8 mouse cellular contexts compared by ENCODE assay signal in genomic region chr9:107534408-107535202, GRCm38 (mm10). TPM values are rescaled to one million over a fixed set of nuclear protein-coding genes. Genes with fewer than 3 reads are reported as not detected.
DNase-seq lines count a peak whose midpoint lies in the region; ATAC-seq lines count a peak whose summit lies in the region.

No protein-coding gene starts in this region.

- under 1% methylated on average over 40 of the region's 40 CpGs for WGBS in liver, embryonic 13.5 days (ENCODE audit: insufficient replicate concordance)
- WGBS in neural tube, embryonic 13.5 days: under 1% methylated on average over 40 of the region's 40 CpGs

- H3K4me2 ChIP-seq in liver, embryonic 13.5 days: peak overlapping the region; percentile 96
- H3K4me2 ChIP-seq in neural tube, embryonic 13.5 days: peak overlapping the region; percentile 100

- H3K27ac ChIP-seq in liver, embryonic 13.5 days: peak overlapping the region; percentile 83
- H3K27ac ChIP-seq in neural tube, embryonic 13.5 days (replicated peaks): peak overlapping the region; percentile 77

- no peaks in the 10 kb centered on the region for H3K9me3 ChIP-seq in liver, embryonic 13.5 days (replicated peaks)
- H3K9me3 ChIP-seq in neural tube, embryonic 13.5 days: no peaks in the 10 kb centered on the region

- peaks cover 32% of the 10 kb centered on the region for H3K36me3 ChIP-seq in liver, embryonic 13.5 days
- peaks cover 29% of the 10 kb centered on the region for H3K36me3 ChIP-seq in neural tube, embryonic 13.5 days

- peak overlapping the region; percentile 71 for H3K4me3 ChIP-seq in liver, embryonic 13.5 days (replicated peaks)
- H3K4me3 ChIP-seq in neural tube, embryonic 13.5 days: peak overlapping the region; percentile 86

- ATAC-seq in liver, embryonic 13.5 days (ENCODE audit: low read depth): peak; percentile 30
- peak; percentile 17; the same call in 1 of the 2 replicates for ATAC-seq in neural tube, embryonic 13.5 days (ENCODE audit: low read depth)

- peak; percentile 68 for DNase-seq in adrenal gland, postnatal 14 days
- no peak for DNase-seq in adrenal gland, adult 8-10 months
- peak; percentile 39 for DNase-seq in urinary bladder, postnatal 25 days (ENCODE audit: low spot score)
- DNase-seq in urinary bladder, postnatal 14 days (ENCODE audit: low spot score): no peak
- peak; percentile 45 to 56 for DNase-seq in heart, postnatal 14 days
- DNase-seq in liver, embryonic 13.5 days: peak; percentile 26
- no peak for DNase-seq in B cell, adult 2 months

- intact Hi-C loops in heart, postnatal 14 days (cut with DNase I): no loop called here

- peak overlapping the region; percentile 89 for H3K9ac ChIP-seq in liver, embryonic 13.5 days
- H3K9ac ChIP-seq in neural tube, embryonic 13.5 days: peak overlapping the region; percentile 91

- H3K4me1 ChIP-seq in liver, embryonic 13.5 days (replicated peaks): peaks cover 46% of the 10 kb centered on the region
- H3K4me1 ChIP-seq in neural tube, embryonic 13.5 days (replicated peaks): peaks cover 35% of the 10 kb centered on the region

- H3K27me3 ChIP-seq in liver, embryonic 13.5 days: 0 out of 2 replicates have a peak, but pooled peaks cover 2% of the 10 kb centered on the region
- H3K27me3 ChIP-seq in neural tube, embryonic 13.5 days: no peaks in the 10 kb centered on the region; the same call in 1 of the 2 replicates

RNA-seq across cellular contexts. Expression of gene Tmem115, which starts 0.9 kb away (rescaled TPM):
- total RNA-seq in adrenal gland, postnatal 14 days (2021): 36.1 and 36.9 TPM in 2 replicates
- total RNA-seq in adrenal gland, adult 8-10 months (2022): 10 to 100 TPM; 41.7 to 51.9 (median 46.5) TPM
- 10 to 100 TPM; 23.1 to 23.7 TPM for total RNA-seq in heart, postnatal 14 days (2021)
- 16.5 and 18.3 TPM in 2 replicates for polyA plus RNA-seq in liver, embryonic 13.5 days (2015; fragmentation: Nextera tagmentation; extraction: Ambion mirVana)
- polyA plus RNA-seq in neural tube, embryonic 13.5 days (2015; fragmentation: Nextera tagmentation; extraction: Ambion mirVana): 43.4 and 44.4 TPM in 2 replicates

RNA-seq across cellular contexts. Expression of gene Cyb561d2, which starts 7.4 kb away (rescaled TPM):
- 14.0 and 17.4 TPM in 2 replicates for total RNA-seq in adrenal gland, postnatal 14 days (2021)
- 10 to 100 TPM; 21.1 to 28.3 (median 25.1) TPM for total RNA-seq in adrenal gland, adult 8-10 months (2022)
- 1 to 10 TPM; 3.4 to 4.9 TPM for total RNA-seq in heart, postnatal 14 days (2021)
- 17.4 and 17.7 TPM in 2 replicates for polyA plus RNA-seq in liver, embryonic 13.5 days (2015; fragmentation: Nextera tagmentation; extraction: Ambion mirVana)
- 33.0 and 40.1 TPM in 2 replicates for polyA plus RNA-seq in neural tube, embryonic 13.5 days (2015; fragmentation: Nextera tagmentation; extraction: Ambion mirVana)

RNA-seq across cellular contexts. Expression of gene Nprl2, which starts 7.4 kb away (rescaled TPM):
- total RNA-seq in adrenal gland, postnatal 14 days (2021): 21.5 and 22.2 TPM in 2 replicates
- 10 to 100 TPM; 30.3 to 35.9 (median 32.0) TPM for total RNA-seq in adrenal gland, adult 8-10 months (2022)
- 10 to 100 TPM; 13.6 to 17.1 TPM for total RNA-seq in heart, postnatal 14 days (2021)
- 14.3 and 16.0 TPM in 2 replicates for polyA plus RNA-seq in liver, embryonic 13.5 days (2015; fragmentation: Nextera tagmentation; extraction: Ambion mirVana)
- polyA plus RNA-seq in neural tube, embryonic 13.5 days (2015; fragmentation: Nextera tagmentation; extraction: Ambion mirVana): 66.7 and 73.7 TPM in 2 replicates

RNA-seq across cellular contexts. Expression of gene Zmynd10, which starts 12.5 kb away (rescaled TPM):
- total RNA-seq in adrenal gland, postnatal 14 days (2021): 0.19 and 0.38 TPM in 2 replicates
- 1 to 10 TPM in 1 of 4 experiments, under 1 TPM in 2, not detected in 1; 0.41 to 1.7 (median 0.62) TPM for total RNA-seq in adrenal gland, adult 8-10 months (2022)
- not detected for total RNA-seq in heart, postnatal 14 days (2021)
- polyA plus RNA-seq in liver, embryonic 13.5 days (2015; fragmentation: Nextera tagmentation; extraction: Ambion mirVana): 0.21 TPM in 1 of 2 replicates, not detected in the other
- polyA plus RNA-seq in neural tube, embryonic 13.5 days (2015; fragmentation: Nextera tagmentation; extraction: Ambion mirVana): 1.2 and 1.3 TPM in 2 replicates

RNA-seq across cellular contexts. Expression of gene Rassf1, which starts 16.8 kb away (rescaled TPM):
- 22.9 and 26.2 TPM in 2 replicates for total RNA-seq in adrenal gland, postnatal 14 days (2021)
- total RNA-seq in adrenal gland, adult 8-10 months (2022): 10 to 100 TPM; 16.1 to 33.1 (median 26.2) TPM
- total RNA-seq in heart, postnatal 14 days (2021): 10 to 100 TPM; 23.6 to 24.5 TPM
- 17.5 and 18.2 TPM in 2 replicates for polyA plus RNA-seq in liver, embryonic 13.5 days (2015; fragmentation: Nextera tagmentation; extraction: Ambion mirVana)
- 35.4 and 39.0 TPM in 2 replicates for polyA plus RNA-seq in neural tube, embryonic 13.5 days (2015; fragmentation: Nextera tagmentation; extraction: Ambion mirVana)

Comparison
In these comparisons a context has a peak if more than half of its experiments do, and no peak if none do; other contexts are left out.
1. DNase-seq: peak in adrenal gland, postnatal 14 days (single experiment), urinary bladder, postnatal 25 days (single experiment), heart, postnatal 14 days (2 of 2) and liver, embryonic 13.5 days (single experiment); none in adrenal gland, adult 8-10 months (single experiment), urinary bladder, postnatal 14 days (single experiment) and B cell, adult 2 months (0 of 2).